In the genomic region with DNA sequence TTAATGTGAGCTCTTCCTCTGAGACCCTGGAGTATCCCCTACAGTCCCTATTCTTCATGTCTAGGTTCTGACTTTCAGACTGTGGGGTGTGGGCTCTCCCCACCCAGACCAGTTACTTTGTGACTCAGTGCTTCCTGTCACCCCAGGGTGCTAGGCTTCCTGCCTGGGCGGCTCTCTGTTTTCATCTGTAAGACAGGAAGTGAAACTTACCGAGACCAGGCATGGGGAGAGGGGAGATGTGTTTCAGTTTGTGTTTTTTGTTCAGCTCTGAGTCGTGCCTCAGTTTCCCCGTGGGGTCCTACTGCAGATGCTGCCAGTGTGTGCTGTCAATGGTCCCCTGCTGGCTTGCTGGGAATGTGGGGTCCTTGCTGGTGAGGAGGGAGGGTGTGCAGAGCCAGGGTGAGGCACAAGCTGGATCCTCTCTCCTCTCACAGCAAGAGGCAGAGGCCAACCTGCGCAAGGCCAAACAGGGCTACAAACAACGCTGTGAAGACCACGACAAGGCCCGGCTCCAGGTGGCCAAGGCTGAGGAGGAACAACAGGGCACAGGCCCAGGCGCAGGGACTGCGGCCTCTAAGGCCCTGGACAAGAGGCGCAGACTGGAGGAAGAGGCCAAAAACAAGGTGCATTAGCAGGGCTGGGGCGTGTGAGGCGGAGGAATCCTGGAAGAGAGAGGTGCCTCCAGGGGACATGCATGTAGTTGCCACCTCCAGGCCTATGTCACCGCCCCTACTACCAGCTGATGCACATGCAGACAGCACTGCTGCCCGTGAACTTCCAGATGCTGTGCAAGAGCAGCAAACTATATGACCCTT, we compare ENCODE assay signal across 11 mouse cellular contexts. TPM values are rescaled to one million over a fixed set of nuclear protein-coding genes. Genes with fewer than 3 reads are reported as not detected.
DNase-seq lines count a peak whose midpoint lies in the region; ATAC-seq lines count a peak whose summit lies in the region.
"Had no signal": no experiment of that assay in that cellular context is flagged by ENCODE, and none has a peak within 500 bp of the region (broad histone marks: within the 10 kb centered on the region; RNA-seq: fewer than 3 reads in every experiment).

No protein-coding gene starts in this region.

- H3K9ac ChIP-seq in neural tube, embryonic 12.5 days = 0 out of 2 replicates have a peak overlapping the region, but pooled peaks have one; percentile 26
- H3K9ac ChIP-seq in neural tube, embryonic 15.5 days (replicated peaks) = no peak overlapping the region; the same call in 1 of the 2 replicates
- no peak overlapping the region for H3K9ac ChIP-seq in kidney, embryonic 14.5 days (ENCODE audit: low read depth, low read length)
- H3K9ac ChIP-seq: liver, embryonic 14.5 days had no signal

- H3K4me1 ChIP-seq in neural tube, embryonic 12.5 days = peaks cover 4% of the 10 kb centered on the region; the same call in 1 of the 2 replicates
- no peaks in the 10 kb centered on the region for H3K4me1 ChIP-seq in neural tube, embryonic 15.5 days
- peaks cover 8% of the 10 kb centered on the region for H3K4me1 ChIP-seq in kidney, embryonic 14.5 days (ENCODE audit: control insufficient read depth, insufficient read depth, low read length)

- peaks cover 17% of the 10 kb centered on the region for H3K27me3 ChIP-seq in neural tube, embryonic 12.5 days (replicated peaks)
- peaks cover 16% of the 10 kb centered on the region for H3K27me3 ChIP-seq in neural tube, embryonic 15.5 days (replicated peaks)
- no peaks in the 10 kb centered on the region for H3K27me3 ChIP-seq in kidney, embryonic 14.5 days (ENCODE audit: control insufficient read depth, insufficient read depth, low read length)

- H3K27ac ChIP-seq in neural tube, embryonic 12.5 days = no peak overlapping the region
- no peak overlapping the region for H3K27ac ChIP-seq in neural tube, embryonic 15.5 days (replicated peaks)
- no peak overlapping the region for H3K27ac ChIP-seq in kidney, embryonic 14.5 days (ENCODE audit: low read depth, low read length)
- H3K27ac ChIP-seq: liver, embryonic 14.5 days had no signal

- no peak for ATAC-seq in neural tube, embryonic 12.5 days (ENCODE audit: low FRiP score, low read depth)
- ATAC-seq in neural tube, embryonic 15.5 days (ENCODE audit: low FRiP score) = no peak
- ATAC-seq in megakaryocyte progenitor cell, adult 5-6 weeks (replicated peaks; ENCODE audit: poor library complexity) = peak; percentile 44
- no peak for ATAC-seq in kidney, embryonic 14.5 days (ENCODE audit: low FRiP score, low TSS enrichment)

- peak; percentile 24 for DNase-seq in brain, adult 2 months (ENCODE audit: low read depth, low spot score)
- DNase-seq in thymus, postnatal 25 days = peak; percentile 84
- no peak for DNase-seq in right cerebral cortex, postnatal 25 days
- no peak for DNase-seq in gastrocnemius, postnatal 10 days
- DNase-seq: kidney, adult 11 months; retina, postnatal 1 day had no signal

- H3K36me3 ChIP-seq in neural tube, embryonic 12.5 days = no peaks in the 10 kb centered on the region
- H3K36me3 ChIP-seq in neural tube, embryonic 15.5 days = no peaks in the 10 kb centered on the region
- peaks cover 3% of the 10 kb centered on the region; the same call in 1 of the 2 replicates for H3K36me3 ChIP-seq in kidney, embryonic 14.5 days (ENCODE audit: control insufficient read depth, insufficient read depth, low read length)

- no peak overlapping the region for H3K4me3 ChIP-seq in neural tube, embryonic 12.5 days
- no peak overlapping the region for H3K4me3 ChIP-seq in neural tube, embryonic 15.5 days (replicated peaks)
- H3K4me3 ChIP-seq in kidney, embryonic 14.5 days (ENCODE audit: low read length) = no peak overlapping the region

- H3K4me2 ChIP-seq in neural tube, embryonic 12.5 days (replicated peaks) = 0 out of 2 replicates have a peak overlapping the region, but pooled peaks have one; percentile 2
- H3K4me2 ChIP-seq in neural tube, embryonic 15.5 days = no peak overlapping the region
- no peak overlapping the region for H3K4me2 ChIP-seq in kidney, embryonic 14.5 days (replicated peaks; ENCODE audit: low read depth, low read length)

- 75% methylated on average over 15 of the region's 15 CpGs for WGBS in neural tube, embryonic 12.5 days
- 82% methylated on average over 15 of the region's 15 CpGs for WGBS in neural tube, embryonic 15.5 days
- 79% methylated on average over 15 of the region's 15 CpGs for WGBS in kidney, embryonic 14.5 days

- no peaks in the 10 kb centered on the region for H3K9me3 ChIP-seq in neural tube, embryonic 12.5 days
- no peaks in the 10 kb centered on the region for H3K9me3 ChIP-seq in neural tube, embryonic 15.5 days (replicated peaks)
- H3K9me3 ChIP-seq in kidney, embryonic 14.5 days (ENCODE audit: control insufficient read depth, low read length) = no peaks in the 10 kb centered on the region

RNA-seq across cellular contexts. Expression of gene Arhgap45, which starts 8.0 kb away (rescaled TPM):
- 4.3 and 4.7 TPM in 2 replicates for polyA plus RNA-seq in neural tube, embryonic 12.5 days (2016; fragmentation: Nextera tagmentation; extraction: Ambion mirVana)
- polyA plus RNA-seq in neural tube, embryonic 15.5 days (2015; fragmentation: Nextera tagmentation; extraction: Ambion mirVana) = 2.0 and 13.7 TPM in 2 replicates
- 64.1 and 69.0 TPM in 2 replicates for total RNA-seq in megakaryocyte progenitor cell, adult 5-6 weeks (2015)
- 112 and 121 TPM in 2 replicates for total RNA-seq in megakaryocyte progenitor cell, adult 5-6 weeks (2017)
- polyA plus RNA-seq in kidney, embryonic 14.5 days (2014; fragmentation: Nextera tagmentation; extraction: Ambion mirVana) = 4.8 and 7.7 TPM in 2 replicates
- total RNA-seq in gastrocnemius, postnatal 10 days (2021) = 1 to 10 TPM; 2.0 to 3.5 TPM

RNA-seq across cellular contexts. Expression of gene Polr2e, which starts 15.2 kb away (rescaled TPM):
- polyA plus RNA-seq in neural tube, embryonic 12.5 days (2016; fragmentation: Nextera tagmentation; extraction: Ambion mirVana) = 160 and 166 TPM in 2 replicates
- 134 and 148 TPM in 2 replicates for polyA plus RNA-seq in neural tube, embryonic 15.5 days (2015; fragmentation: Nextera tagmentation; extraction: Ambion mirVana)
- 93.3 and 99.5 TPM in 2 replicates for total RNA-seq in megakaryocyte progenitor cell, adult 5-6 weeks (2015)
- 74.3 and 89.9 TPM in 2 replicates for total RNA-seq in megakaryocyte progenitor cell, adult 5-6 weeks (2017)
- polyA plus RNA-seq in kidney, embryonic 14.5 days (2014; fragmentation: Nextera tagmentation; extraction: Ambion mirVana) = 276 and 310 TPM in 2 replicates
- total RNA-seq in gastrocnemius, postnatal 10 days (2021) = 10 to 100 TPM; 62.1 to 62.7 TPM

RNA-seq across cellular contexts. Expression of gene Gpx4, which starts 22.5 kb away (rescaled TPM):
- polyA plus RNA-seq in neural tube, embryonic 12.5 days (2016; fragmentation: Nextera tagmentation; extraction: Ambion mirVana) = 499 and 515 TPM in 2 replicates
- 559 and 600 TPM in 2 replicates for polyA plus RNA-seq in neural tube, embryonic 15.5 days (2015; fragmentation: Nextera tagmentation; extraction: Ambion mirVana)
- 253 and 271 TPM in 2 replicates for total RNA-seq in megakaryocyte progenitor cell, adult 5-6 weeks (2015)
- total RNA-seq in megakaryocyte progenitor cell, adult 5-6 weeks (2017) = 358 and 365 TPM in 2 replicates
- 552 and 641 TPM in 2 replicates for polyA plus RNA-seq in kidney, embryonic 14.5 days (2014; fragmentation: Nextera tagmentation; extraction: Ambion mirVana)
- 100 to 1,000 TPM; 380 to 398 TPM for total RNA-seq in gastrocnemius, postnatal 10 days (2021)

RNA-seq across cellular contexts. Expression of gene Abca7, which starts 28.1 kb away (rescaled TPM):
- polyA plus RNA-seq in neural tube, embryonic 12.5 days (2016; fragmentation: Nextera tagmentation; extraction: Ambion mirVana) = 9.9 and 10.7 TPM in 2 replicates
- 5.2 and 5.6 TPM in 2 replicates for polyA plus RNA-seq in neural tube, embryonic 15.5 days (2015; fragmentation: Nextera tagmentation; extraction: Ambion mirVana)
- total RNA-seq in megakaryocyte progenitor cell, adult 5-6 weeks (2015) = 15.4 and 15.8 TPM in 2 replicates
- 17.0 and 17.5 TPM in 2 replicates for total RNA-seq in megakaryocyte progenitor cell, adult 5-6 weeks (2017)
- 1.8 and 2.7 TPM in 2 replicates for polyA plus RNA-seq in kidney, embryonic 14.5 days (2014; fragmentation: Nextera tagmentation; extraction: Ambion mirVana)
- 1 to 10 TPM; 3.2 to 4.2 TPM for total RNA-seq in gastrocnemius, postnatal 10 days (2021)

RNA-seq across cellular contexts. Expression of gene Cnn2, which starts 36.1 kb away (rescaled TPM):
- polyA plus RNA-seq in neural tube, embryonic 12.5 days (2016; fragmentation: Nextera tagmentation; extraction: Ambion mirVana) = 106 and 107 TPM in 2 replicates
- polyA plus RNA-seq in neural tube, embryonic 15.5 days (2015; fragmentation: Nextera tagmentation; extraction: Ambion mirVana) = 31.6 and 76.4 TPM in 2 replicates
- 50.5 and 52.8 TPM in 2 replicates for total RNA-seq in megakaryocyte progenitor cell, adult 5-6 weeks (2015)
- total RNA-seq in megakaryocyte progenitor cell, adult 5-6 weeks (2017) = 73.3 and 84.1 TPM in 2 replicates
- 186 and 220 TPM in 2 replicates for polyA plus RNA-seq in kidney, embryonic 14.5 days (2014; fragmentation: Nextera tagmentation; extraction: Ambion mirVana)
- 10 to 100 TPM; 26.1 to 38.6 TPM for total RNA-seq in gastrocnemius, postnatal 10 days (2021)

Comparison
In these comparisons a context has a peak if more than half of its experiments do, and no peak if none do; other contexts are left out.
1. DNase-seq: peak in brain, adult 2 months (single experiment) and thymus, postnatal 25 days (single experiment); none in right cerebral cortex, postnatal 25 days (single experiment) and gastrocnemius, postnatal 10 days (single experiment).